Mouse (Mus musculus): Measurements from ENCODE around the gene Adgrg3. TPM values are rescaled to one million over a fixed set of nuclear protein-coding genes. Genes with fewer than 3 reads are reported as not detected.

Adgrg3 gene
- polyA plus RNA-seq (2015; fragmentation: Nextera tagmentation; extraction: Ambion mirVana) = 1.3 and 1.6 TPM in 2 replicates

DNA sequence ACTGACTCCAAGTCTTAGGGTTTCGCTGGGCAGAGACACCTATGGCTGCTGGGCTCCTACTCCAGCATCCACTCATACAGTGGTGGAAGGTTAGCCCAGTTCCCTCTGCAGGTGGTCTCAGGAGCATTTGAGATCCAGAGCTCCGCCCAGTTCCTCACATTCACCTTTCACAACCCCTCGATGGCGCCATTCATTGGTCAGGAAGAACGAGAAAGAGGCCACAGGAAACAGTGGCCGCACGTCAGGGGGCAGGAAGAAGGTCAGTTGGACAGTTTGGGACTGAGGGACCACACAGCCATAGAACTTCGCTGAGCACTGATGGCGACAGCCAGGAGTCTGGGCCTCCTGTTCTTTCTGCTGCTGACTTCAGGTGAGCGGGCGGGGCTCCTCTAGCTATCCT is at the start of gene Adgrg3:
Adgrg3 (plus strand) TSS at position 242 of the 400 bp plus-strand sequence.
- WGBS = 81% methylated on average over 11 of the region's 11 CpGs
- H3K27ac ChIP-seq = peak within 1 kb of the TSS; percentile 63
- H3K4me2 ChIP-seq = no peak within 1 kb of the TSS
- peaks cover 17% of the 10 kb centered on the region; the same call in 1 of the 2 replicates for H3K4me1 ChIP-seq (replicated peaks)
- no peak for ATAC-seq (ENCODE audit: low FRiP score)
- H3K9ac ChIP-seq = no peak within 1 kb of the TSS
- H3K27me3 ChIP-seq = no peaks in the 10 kb centered on the region
- peaks cover 33% of the 10 kb centered on the region for H3K36me3 ChIP-seq
- no peak within 1 kb of the TSS for H3K4me3 ChIP-seq
- no peaks in the 10 kb centered on the region for H3K9me3 ChIP-seq

DNA sequence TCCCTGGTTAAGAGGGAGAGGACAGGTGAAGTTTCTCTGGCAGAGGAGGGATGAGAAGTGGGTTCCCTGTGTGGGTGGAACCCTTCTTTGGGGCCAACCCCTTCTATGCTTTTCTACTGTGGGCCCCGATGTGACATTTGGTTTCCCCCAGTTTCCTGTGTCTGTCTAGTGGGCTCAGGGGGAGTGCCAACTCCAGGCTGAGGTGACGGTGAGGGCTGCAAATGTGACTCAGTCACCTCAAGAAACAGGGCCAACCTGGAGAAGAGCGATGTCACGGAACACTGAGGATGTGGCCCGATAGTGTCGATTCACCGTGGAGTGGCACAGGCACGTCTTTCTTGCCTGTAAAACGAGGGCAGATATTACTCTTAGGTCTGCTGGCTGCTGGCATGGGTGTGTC is 44.2 kb upstream of the Adgrg3 start:
- H3K9ac ChIP-seq = no peak overlapping the region
- peaks cover 9% of the 10 kb centered on the region for H3K27me3 ChIP-seq
- no peak overlapping the region for H3K27ac ChIP-seq
- WGBS = 94% methylated on average over 9 of the region's 9 CpGs
- no peaks in the 10 kb centered on the region for H3K9me3 ChIP-seq
- ATAC-seq (ENCODE audit: low FRiP score) = no peak
- H3K4me3 ChIP-seq = no peak overlapping the region
- no peaks in the 10 kb centered on the region for H3K36me3 ChIP-seq
- peaks cover 20% of the 10 kb centered on the region for H3K4me1 ChIP-seq (replicated peaks)
- H3K4me2 ChIP-seq = no peak overlapping the region

DNA sequence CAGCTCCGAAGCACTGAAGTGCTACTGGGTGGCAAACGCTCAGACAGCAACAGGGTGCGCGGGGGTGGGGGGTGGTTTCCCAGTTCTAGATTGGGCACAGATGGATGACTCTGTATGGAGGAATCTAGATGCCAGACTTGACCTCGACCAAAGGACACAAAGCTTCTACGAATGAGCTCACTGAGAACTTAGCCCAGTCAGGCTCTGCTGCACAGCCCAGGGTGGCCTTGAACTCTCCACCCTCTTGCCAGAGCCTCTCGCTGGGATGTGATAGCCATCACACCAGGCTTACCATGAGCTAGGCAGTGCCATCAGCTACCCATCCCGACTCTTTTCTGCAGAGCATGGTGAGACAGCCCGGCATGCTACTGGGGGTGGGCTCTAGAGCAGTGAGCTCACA is 43.7 kb upstream of the Adgrg3 start:
- WGBS = 88% methylated on average over 9 of the region's 9 CpGs
- Histone ChIP-seq H3K9me3 (no peaks in the 10 kb centered on the region), H3K4me3 (no peak overlapping the region), H3K4me2 (no peak overlapping the region), H3K27ac (no peak overlapping the region), H3K9ac (no peak overlapping the region), H3K4me1 (replicated peaks) (peaks cover 25% of the 10 kb centered on the region), H3K36me3 (no peaks in the 10 kb centered on the region), H3K27me3 (peaks cover 9% of the 10 kb centered on the region)
- no peak for ATAC-seq (ENCODE audit: low FRiP score)

DNA sequence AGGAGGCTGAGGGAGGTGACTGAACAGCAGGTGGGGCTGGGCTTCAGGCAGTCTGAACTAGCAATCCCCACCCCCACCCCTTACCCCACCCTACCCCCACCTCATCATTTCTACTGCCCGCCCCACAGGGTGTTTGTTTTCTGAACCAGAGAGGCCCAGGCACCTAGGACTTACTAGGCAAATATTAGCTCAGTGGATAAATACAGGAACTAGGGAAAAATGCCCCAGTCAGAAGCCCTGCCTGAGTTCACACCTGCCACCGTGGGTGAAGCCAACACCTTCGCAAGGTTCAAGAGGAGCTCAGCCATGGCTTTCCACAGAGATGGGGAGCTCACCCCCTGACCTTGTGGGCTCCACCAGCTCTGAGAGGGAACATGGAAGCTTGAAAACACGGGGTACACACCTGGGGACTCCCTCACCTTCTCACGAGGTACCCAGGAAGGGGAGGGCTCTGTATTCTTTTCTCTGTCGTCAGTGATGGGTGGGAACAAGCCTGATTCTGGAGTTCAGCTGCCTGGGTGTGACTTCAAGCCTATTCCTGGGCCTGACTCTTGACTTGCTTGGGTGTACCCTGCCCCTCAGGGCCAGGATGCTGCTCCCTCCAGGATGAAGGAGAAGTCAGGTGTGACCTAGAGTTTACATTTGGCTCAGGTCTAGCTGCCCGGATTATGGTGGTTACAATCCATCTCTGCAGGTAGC is 42.9 kb upstream of the Adgrg3 start, which contains the start of gene Adgrg1:
Adgrg1 (plus strand) TSS at position 285 of the 699 bp plus-strand sequence.
- WGBS = 56% methylated on average over 7 of the region's 7 CpGs

DNA sequence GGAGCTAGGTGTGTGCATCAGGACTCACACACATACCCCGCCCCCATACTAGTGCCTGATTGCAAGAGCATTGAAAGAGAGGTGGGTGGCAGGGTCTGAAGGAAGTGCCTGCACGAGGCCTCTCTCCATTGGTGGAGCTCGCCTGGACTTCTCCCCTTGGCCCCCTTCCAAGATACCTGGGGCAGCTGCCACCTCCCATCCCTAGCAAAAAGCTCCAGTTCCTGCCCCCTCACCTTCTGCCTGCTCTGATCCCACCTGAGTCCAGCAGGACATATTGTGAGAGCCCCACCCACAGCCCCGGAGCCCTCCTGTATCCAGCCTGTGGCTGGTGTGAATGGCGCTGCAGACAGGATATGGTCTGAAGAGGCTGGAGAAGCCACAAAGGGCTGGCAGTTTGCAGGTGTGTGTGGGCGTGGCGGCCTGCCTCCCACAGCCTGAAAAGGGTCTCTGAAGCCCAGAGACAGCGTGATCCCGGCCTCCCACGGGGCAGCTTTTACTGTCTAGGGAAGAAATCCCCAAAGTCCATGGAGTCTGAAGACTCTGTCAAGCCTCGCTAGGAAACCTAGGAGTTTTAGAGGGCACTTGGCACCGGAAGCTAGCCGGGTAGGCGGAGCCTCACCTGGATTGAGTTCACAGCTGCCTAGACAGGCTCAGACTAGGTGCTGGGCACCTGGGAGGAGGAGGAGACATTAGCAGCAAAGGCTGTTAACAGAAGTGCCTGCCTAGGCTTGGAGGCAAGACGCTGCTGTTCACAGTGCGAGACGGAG is 40.7 kb upstream of the Adgrg3 start:
- peaks cover 9% of the 10 kb centered on the region for H3K27me3 ChIP-seq
- peak overlapping the region; percentile 43; the same call in 1 of the 2 replicates for H3K9ac ChIP-seq
- H3K4me1 ChIP-seq (replicated peaks) = peaks cover 47% of the 10 kb centered on the region
- no peak for ATAC-seq (ENCODE audit: low FRiP score)
- H3K4me2 ChIP-seq = peak overlapping the region; percentile 40
- H3K27ac ChIP-seq = no peak overlapping the region
- 0 out of 2 replicates have a peak overlapping the region, but pooled peaks have one; percentile 4 for H3K4me3 ChIP-seq
- WGBS = 24% methylated on average over 17 of the region's 17 CpGs
- no peaks in the 10 kb centered on the region for H3K36me3 ChIP-seq
- H3K9me3 ChIP-seq = no peaks in the 10 kb centered on the region

More for the DNA sequence above, 42.9 kb upstream of the Adgrg3 start, which contains the start of gene Adgrg1:
- Histone ChIP-seq H3K36me3 (no peaks in the 10 kb centered on the region), H3K4me1 (replicated peaks) (peaks cover 29% of the 10 kb centered on the region), H3K9ac (no peak within 1 kb of the TSS), H3K4me2 (no peak within 1 kb of the TSS), H3K27ac (no peak within 1 kb of the TSS), H3K9me3 (no peaks in the 10 kb centered on the region), H3K4me3 (no peak within 1 kb of the TSS), H3K27me3 (peaks cover 9% of the 10 kb centered on the region)
- ATAC-seq (ENCODE audit: low FRiP score) = no peak

DNA sequence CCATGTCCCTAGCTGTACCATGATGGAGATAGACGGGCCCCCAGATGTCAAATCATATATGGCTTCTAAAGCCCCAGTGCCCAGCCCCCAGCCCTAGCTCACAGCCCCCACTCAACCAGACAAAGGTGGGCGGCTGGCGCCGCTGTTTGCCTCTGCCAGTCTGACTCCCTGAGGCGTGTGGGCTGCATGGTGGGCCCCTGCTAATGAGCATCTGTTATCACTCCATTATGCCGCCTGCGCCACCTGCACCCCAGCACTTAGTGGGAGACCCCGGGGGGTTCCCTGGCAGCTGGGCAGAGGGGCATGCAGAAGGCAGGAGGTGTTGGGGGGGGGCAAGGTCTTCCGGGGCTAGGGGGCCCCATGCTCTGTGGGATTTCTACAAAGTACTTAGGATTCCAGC is 39.4 kb upstream of the Adgrg3 start:
- peaks cover 9% of the 10 kb centered on the region for H3K27me3 ChIP-seq
- H3K9me3 ChIP-seq = no peaks in the 10 kb centered on the region
- peaks cover 60% of the 10 kb centered on the region for H3K4me1 ChIP-seq (replicated peaks)
- 0 out of 2 replicates have a peak overlapping the region, but pooled peaks have one; percentile 40 for H3K27ac ChIP-seq
- no peaks in the 10 kb centered on the region for H3K36me3 ChIP-seq
- ATAC-seq (ENCODE audit: low FRiP score) = peak; percentile 38
- H3K4me3 ChIP-seq = no peak overlapping the region
- WGBS = 27% methylated on average over 9 of the region's 9 CpGs
- peak overlapping the region; percentile 40 for H3K4me2 ChIP-seq
- H3K9ac ChIP-seq = peak overlapping the region; percentile 29; the same call in 1 of the 2 replicates

DNA sequence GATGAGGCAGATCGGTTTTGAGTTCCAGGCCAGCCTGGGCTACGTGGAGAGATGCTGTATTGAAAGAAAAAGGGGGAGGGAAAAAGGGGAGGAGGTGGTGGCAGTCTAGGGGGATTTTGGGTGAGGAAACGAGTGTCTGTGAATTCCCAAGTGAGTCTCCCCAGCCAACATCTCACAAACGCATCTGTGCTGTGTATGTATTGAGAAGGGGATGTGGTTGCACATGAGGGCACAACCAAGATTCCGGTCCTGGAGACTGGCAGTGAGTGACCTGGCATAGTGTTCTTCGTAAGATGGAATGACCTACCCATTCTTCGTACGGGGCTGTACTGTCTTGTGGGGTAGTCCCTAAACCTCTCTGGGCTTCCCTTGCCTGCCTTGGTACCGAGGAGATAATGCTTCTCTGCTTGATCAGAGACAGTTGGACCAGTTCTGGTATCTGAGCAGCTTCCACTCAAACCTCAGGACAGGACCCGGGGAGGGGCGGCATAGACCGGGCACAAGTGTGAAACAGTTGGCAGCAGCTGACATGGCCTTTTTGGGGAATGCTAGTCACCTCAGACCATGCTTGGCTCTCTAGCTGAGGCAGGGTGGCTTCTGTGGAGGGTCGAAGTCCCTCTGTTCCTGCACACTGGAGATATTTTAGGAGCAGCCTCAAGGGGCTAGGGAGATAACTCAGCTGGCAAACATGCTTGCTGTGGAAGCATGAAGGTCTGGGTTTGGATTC is 38.7 kb upstream of the Adgrg3 start:
- whole genome bisulfite sequencing = 67% methylated on average over 13 of the region's 13 CpGs
- Histone ChIP-seq H3K4me2 (no peak overlapping the region), H3K27ac (peak overlapping the region; percentile 52; the same call in 1 of the 2 replicates), H3K9me3 (no peaks in the 10 kb centered on the region), H3K4me3 (no peak overlapping the region), H3K9ac (peak overlapping the region; percentile 29; the same call in 1 of the 2 replicates), H3K27me3 (peaks cover 9% of the 10 kb centered on the region), H3K36me3 (no peaks in the 10 kb centered on the region), H3K4me1 (replicated peaks) (peaks cover 67% of the 10 kb centered on the region)
- peak; percentile 9; the same call in 1 of the 2 replicates for ATAC-seq (ENCODE audit: low FRiP score)

DNA sequence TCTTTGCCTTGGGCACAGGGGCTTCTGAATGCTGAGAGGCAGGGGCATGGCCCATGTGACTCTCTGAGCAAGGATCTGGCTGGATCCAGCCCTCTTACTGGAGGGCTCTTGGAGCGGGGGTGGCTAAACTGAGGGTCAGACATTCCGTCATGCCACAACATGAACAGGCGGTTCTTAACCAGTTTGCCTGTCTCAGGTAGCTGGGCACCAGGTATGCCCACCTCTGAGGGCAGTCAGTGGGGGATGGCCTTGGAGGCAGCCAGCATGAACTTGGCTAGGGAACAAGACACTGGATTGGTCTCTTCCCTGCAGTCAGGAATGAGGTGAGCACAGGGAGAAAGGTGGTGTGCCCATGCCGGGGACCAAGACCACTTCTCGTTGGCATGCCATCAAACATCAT is 37.3 kb upstream of the Adgrg3 start:
- no peak for ATAC-seq (ENCODE audit: low FRiP score)
- no peak overlapping the region for H3K27ac ChIP-seq
- whole genome bisulfite sequencing = 94% methylated on average over 5 of the region's 5 CpGs
- no peaks in the 10 kb centered on the region for H3K36me3 ChIP-seq
- no peaks in the 10 kb centered on the region for H3K9me3 ChIP-seq
- no peak overlapping the region for H3K4me2 ChIP-seq
- peaks cover 9% of the 10 kb centered on the region for H3K27me3 ChIP-seq
- H3K9ac ChIP-seq = no peak overlapping the region
- no peak overlapping the region for H3K4me3 ChIP-seq
- H3K4me1 ChIP-seq (replicated peaks) = peaks cover 81% of the 10 kb centered on the region

DNA sequence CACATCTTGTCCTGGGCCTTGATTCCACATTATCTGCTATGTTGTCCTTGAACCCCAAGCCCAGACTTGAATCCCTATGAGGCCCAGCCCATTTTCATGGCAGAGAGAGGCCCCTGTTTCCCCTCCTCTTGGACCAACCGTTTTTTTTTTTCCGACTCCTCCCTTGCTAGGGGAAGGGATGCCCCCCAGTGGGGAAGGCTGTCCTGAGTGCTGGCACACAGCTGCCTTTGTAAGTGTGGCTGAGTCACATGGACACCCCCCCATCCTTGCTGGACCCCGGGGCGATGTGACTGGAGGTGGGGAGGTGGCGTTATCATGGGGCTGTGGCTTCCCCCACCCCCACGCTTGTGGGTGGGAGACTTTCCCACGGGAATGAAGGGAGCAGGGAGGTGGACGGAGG is 36.5 kb upstream of the Adgrg3 start:
- H3K4me1 ChIP-seq (replicated peaks) = peaks cover 88% of the 10 kb centered on the region
- H3K27ac ChIP-seq = peak overlapping the region; percentile 67

DNA sequence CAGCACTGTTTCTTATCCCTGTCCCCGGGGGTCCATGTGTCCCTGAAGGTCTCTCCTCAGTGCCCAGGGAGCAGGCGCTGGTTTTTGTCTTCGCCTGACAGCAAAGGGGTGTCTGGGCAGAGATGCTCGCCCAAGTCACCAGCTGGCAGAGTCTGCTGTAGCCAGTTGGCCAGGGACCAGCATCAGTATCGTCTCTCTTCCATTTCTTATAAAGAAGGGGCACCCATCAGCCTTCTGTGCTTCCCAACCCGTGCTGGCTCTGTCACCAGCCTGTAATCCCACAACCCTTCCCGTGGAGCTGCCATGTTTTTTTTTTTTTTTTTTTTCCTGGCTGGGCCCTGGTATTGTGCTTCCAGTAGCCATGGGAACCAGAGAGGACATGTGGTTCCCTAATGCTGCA is 35.6 kb upstream of the Adgrg3 start:
- ATAC-seq (ENCODE audit: low FRiP score) = 0 out of 2 replicates have a peak, but pooled peaks have one; percentile 2
- WGBS = 47% methylated on average over 7 of the region's 7 CpGs
- Histone ChIP-seq H3K9me3 (no peaks in the 10 kb centered on the region), H3K4me2 (no peak overlapping the region), H3K4me3 (no peak overlapping the region), H3K4me1 (replicated peaks) (peaks cover 91% of the 10 kb centered on the region), H3K9ac (no peak overlapping the region), H3K27me3 (0 out of 2 replicates have a peak, but pooled peaks cover 2% of the 10 kb centered on the region), H3K27ac (peak overlapping the region; percentile 67), H3K36me3 (no peaks in the 10 kb centered on the region)

More for the DNA sequence above, 36.5 kb upstream of the Adgrg3 start:
- H3K4me2 ChIP-seq = no peak overlapping the region
- no peak for ATAC-seq (ENCODE audit: low FRiP score)
- WGBS = 63% methylated on average over 8 of the region's 8 CpGs
- H3K27me3 ChIP-seq = peaks cover 9% of the 10 kb centered on the region
- H3K36me3 ChIP-seq = no peaks in the 10 kb centered on the region
- H3K9me3 ChIP-seq = no peaks in the 10 kb centered on the region
- no peak overlapping the region for H3K4me3 ChIP-seq
- no peak overlapping the region for H3K9ac ChIP-seq

DNA sequence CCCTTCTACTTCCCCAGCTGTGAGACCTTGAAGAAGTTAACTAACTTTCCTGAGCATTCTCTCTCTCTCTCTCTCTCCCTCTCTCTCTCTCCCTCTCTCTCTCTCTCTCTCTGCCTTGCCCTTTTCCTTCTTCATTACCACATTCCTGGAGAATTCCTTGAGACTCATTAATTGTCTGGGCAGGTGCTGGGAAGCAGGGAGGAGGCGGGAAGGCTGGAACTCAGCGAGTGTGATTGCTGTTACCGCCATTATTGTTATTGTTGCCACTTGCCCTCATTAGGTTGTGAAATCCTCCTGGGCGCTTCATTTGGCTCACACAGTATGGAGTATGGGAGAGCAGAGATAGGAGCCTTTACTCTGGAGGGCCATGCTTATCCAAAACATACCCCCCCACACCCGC is 34.3 kb upstream of the Adgrg3 start:
- no peak for ATAC-seq (ENCODE audit: low FRiP score)
- Histone ChIP-seq H3K4me1 (replicated peaks) (peaks cover 87% of the 10 kb centered on the region), H3K27me3 (no peaks in the 10 kb centered on the region), H3K9me3 (no peaks in the 10 kb centered on the region), H3K4me2 (peak overlapping the region; percentile 38; the same call in 1 of the 2 replicates), H3K27ac (peak overlapping the region; percentile 77), H3K9ac (no peak overlapping the region), H3K36me3 (no peaks in the 10 kb centered on the region), H3K4me3 (no peak overlapping the region)
- WGBS = 15% methylated on average over 5 of the region's 5 CpGs

Measured in hindbrain, embryonic 13.5 days (tissue).